Mouse (Mus musculus): Measurements from ENCODE around the gene Slc7a10.

DNA sequence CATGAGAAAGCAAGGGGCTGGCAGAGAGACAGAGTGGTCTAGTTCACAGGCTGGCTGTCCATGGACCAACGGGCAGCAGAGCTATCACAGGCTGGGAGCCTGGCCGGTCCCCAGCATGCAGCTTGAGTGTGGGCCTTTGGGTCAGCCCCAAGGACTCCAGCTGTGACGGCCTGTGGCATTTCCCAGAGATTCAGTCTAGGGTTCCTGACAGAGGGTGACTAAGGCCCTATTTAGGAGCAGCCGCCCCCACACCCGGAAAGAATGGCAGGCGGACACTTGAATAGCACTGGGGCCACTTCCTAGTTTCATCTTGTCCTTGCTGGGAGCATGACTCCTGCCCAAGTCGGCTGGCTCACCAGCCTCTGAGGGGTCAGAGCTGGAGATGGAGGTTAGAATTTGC is 22.6 kb upstream of the Slc7a10 start:
- TF ChIP-seq EP300 (IDR thresholded peaks at IDR 0.05; ENCODE audit: insufficient read depth, low read depth, low read length) = no peak
- TF ChIP-seq POLR2A (IDR thresholded peaks at IDR 0.05; ENCODE audit: insufficient read depth, low read depth, low read length) = no peak

Measured in heart, adult 2 months (tissue).